Mouse (Mus musculus) lung, postnatal 25 days (tissue): ENCODE data around the gene Ppme1.

Experiments
- DNase-seq: peaks from one replicate; pipeline ENCODE4 v3.0.0; 2022; ENCODE audit warnings: low spot score

Ppme1 gene

DNA sequence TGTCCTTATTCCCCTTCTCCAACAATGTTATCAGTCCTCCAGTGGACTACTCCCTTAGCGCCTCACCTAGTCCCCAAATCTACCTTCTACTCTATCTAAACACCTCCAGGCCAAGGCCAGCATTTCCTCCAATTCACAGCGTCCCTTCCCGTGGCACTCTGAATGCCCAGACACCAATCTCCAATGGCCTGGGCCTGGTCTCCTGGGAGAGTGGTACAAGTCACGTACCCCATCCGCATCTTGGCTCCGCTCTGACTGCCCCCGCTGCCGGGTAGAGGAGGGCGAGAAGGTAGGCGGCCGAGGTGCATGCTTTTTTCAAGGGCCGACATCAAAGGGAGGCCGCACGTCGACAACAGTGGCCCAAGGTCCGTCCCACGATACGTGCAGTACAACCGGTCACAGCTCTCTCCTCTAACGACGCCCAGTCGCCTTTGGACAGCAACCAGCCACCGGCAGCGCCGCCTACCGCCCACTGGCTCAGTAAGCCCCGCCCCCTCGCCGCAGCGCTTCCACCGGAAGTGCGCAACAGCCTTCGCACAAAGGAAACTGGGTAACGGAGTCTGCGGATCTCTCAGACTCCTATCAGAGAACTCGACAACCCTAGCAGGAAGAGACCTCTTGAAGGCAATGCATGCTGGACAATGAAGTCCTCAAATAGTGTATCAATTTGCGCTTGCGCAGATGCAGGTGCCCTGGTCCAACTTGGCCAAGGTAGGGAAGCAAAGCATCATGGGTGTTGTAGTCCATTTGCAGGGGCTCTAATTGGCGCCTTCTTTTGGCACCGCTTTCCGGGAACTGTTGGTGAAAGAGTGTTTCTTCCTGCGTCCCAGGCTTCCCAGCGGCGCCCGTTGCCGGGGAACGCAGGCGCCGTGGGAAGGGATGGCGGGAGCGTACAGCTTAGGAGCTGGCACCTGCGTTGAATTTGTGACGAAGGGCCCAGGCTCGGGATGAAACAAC, at the start of gene Ppme1, which contains the start of gene C2cd3:
TSS of gene Ppme1 (minus strand) at position 813 of the 957 bp plus-strand sequence.
TSS of gene C2cd3 (plus strand) at position 739 of the 957 bp plus-strand sequence.
- peak; percentile 100 for DNase-seq

DNA sequence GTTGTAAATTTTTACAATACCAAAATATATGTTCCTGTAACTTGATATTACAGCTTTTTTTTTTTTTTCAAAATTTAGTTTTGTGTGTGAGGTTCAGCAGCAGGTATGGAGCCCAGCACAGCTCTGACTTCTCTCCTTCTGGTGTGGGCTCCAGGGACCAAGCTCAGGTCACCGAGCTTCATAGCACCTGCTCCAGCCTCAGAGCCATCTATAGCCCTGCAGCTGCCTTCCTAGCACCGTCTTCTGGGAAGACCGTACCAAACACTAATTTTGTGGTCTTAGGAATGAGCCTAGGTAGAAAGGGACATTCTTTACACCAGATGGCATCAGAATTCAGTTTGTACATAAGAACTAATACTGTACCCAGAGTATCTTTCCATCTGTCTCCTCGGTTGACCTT, 36.6 kb upstream of the Ppme1 start:
- DNase-seq, result no peak

DNA sequence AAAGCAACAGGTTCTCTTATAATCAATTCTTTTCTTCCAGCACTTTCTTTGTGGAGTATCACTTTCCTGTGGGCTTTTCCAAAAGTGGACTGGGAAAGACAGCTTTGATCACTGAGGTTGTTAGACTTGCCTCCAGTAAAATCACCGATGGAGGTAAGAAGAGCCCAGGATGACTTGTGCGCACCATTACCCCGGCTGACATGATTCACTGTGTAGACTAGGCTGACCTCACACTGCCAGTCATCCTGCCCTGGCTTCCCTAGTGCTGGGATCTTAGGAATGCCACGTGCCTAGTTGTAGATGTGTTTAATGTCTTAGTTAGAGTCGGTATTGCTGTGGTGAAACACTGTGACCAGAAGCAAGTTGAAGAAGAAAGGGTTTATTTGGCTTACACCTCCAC, 35.6 kb upstream of the Ppme1 start:
- no peak for DNase-seq

DNA sequence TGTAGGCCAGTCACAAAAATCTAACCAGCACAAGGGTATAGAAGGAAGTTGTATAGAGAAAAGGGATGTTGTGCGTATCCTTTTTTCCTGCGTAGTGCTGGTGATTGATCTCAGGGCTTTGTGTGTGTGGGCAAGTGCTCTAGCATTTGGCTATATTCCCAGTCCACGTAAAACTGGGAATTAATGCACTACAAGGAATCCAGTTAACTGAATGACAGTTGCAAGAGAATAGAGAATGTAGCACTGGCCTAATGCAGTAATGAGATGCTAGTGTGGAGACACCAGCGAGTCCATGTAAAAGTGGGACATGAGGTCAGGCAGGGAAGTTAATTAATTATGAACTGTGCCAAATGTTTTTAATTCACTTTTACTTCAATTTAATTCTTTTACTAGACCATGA, 30.6 kb upstream of the Ppme1 start:
- DNase-seq, result no peak

DNA sequence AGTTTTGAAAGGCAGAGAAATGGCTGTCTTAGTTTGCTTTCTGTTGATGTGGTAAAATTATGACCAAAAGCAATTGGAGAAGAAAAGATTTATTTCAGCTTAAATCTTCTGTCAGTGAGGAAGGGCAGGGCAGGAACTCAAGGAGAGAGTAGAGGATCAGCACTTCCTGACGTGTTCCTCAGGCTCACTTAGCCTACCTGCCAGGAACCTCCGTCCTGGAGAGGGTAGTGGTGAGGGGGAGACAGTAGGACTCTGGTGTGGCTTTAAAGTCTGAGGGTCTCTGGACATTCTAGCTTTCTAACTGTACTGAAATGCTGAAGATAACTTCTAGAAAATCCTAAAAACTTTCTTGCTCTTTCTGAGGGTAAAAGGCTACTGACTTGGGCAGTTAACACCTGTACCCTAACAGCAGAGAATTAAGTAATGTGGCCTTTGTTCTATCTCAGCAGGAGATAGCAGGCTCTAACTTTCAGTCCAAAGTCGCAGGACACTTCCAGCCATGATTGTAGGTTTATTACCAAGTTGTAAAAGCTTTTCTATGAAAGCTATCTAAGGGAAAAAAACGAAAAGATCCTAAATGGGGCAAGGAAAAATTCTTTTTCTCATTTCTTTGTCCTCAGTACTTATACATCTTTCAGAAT, 28.9 kb upstream of the Ppme1 start:
- no peak for DNase-seq

DNA sequence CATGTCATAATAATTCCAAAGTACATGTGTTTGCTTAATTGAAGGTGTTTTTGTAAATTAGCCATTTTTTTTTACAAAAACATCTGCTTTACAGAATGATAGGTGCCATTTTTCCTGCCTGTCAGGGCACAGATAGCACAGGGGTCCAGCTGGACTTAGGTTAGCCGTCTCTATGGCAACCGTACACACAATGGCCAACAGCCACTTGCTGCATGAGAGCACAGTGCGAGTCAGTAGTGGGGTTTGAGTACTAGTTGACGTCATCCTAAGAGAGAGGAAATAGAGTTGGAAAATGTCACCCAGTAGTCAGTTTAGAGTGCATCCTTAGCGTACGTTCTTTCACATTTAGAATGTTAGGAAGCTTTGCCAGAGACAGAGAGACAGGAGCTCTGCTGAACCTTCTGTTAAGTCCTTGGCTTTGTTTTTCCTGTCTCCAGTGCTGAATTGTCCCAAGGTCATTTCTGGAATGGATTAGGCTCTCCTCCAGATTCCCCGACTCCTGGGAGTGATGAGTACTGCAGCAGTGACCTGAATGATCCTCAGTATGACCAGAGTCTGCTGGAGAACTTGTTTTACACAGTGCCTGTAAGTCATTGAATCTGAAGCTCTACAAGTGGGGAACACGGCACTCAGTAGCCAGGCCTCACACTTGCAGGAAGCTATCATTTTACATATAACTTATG, 27.3 kb upstream of the Ppme1 start:
- DNase-seq, result peak; percentile 49

DNA sequence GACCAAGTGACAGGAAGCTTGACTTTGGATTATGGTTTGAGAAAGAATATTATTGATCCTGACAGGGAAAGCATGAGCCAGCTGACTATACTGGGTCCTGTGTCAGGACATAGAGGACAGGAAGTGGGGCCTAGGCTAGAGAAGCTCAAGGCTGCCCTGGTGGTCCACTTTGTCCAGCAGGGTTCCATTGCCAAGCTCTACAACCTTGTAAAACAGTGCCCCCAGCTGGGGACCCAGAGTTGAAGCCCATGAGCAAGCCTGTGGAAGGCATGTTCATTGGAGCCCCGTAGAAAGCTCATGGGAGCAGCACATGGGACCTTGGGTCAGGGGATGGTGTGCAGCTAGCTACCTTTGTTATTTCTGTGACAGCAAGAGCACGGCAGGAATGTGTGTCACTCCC, 20.2 kb upstream of the Ppme1 start:
- DNase-seq, result no peak

DNA sequence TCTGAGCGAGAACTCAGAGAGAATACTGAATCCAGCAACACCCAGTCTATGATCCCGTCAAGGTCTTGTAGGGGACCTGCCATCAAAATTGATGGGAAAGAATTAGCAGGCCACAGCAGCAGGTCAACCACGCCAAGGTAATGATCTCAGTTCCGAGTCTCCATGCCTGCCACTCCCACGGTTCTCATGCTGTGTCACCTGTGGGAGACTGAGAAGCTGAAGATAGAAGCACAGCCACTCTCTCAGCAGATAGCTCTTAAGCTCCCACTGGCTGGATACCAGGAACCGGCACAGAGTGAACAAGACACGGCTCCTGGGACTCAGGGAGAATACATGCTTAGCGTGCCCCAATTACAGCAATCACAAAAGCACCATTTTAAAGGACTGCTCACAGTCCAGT, 18.1 kb upstream of the Ppme1 start:
- no peak for DNase-seq

DNA sequence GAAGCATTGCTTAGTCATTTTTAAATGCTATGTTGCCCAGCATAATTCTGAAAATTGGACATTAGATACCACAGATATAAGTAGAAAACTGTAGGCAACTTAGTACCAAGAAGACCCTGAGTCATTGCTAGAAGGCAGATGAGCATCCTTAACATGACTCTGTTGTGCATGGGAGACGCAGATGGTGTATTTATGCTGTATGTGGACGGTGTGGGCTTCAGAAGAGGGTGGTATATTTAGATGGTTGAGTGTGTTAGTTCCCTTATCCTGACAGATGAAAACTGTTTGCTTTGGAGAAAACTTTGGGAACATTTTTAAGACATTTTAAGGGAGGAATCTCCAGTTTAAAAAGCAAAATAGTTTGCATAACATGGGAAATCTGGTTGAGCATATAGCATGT, 16.1 kb upstream of the Ppme1 start:
- no peak for DNase-seq

DNA sequence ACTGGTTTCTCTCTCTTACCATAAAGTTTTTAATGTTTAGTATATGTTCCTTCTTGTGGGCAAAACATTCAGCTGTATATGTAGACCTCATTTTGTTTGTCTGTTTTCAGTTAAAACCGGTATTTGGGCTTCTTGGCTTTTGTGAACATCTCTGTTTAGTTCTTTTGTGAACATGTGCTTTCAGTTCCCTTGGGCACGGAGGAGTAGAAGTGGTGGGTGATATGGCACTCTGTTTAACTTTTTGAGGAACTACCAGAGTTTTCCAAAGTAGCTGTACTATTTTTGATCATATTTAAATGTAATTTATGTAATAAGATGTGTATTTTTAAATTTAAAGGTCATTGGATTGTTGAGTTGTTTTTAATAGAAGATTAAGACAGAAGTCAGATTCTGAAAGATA, 11.1 kb upstream of the Ppme1 start:
- DNase-seq, result no peak

DNA sequence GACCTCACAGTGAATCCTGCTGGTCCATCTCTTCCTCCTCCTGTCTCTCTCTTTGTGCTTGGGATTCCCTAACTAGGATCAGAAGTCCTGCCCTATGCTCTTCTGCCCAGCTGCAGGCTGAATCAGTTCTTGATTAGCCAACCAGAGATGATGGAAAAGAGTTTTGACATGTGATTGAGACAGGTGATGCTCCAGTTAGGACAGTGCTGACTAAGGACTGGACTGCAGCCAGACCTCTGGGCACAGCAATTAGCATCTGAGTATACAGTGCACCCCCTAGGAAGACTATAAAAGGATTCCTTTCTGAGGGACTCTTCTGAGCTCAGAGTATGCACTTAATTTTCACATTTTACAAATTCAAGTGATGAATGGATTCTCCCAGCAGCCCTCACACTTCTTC, 9.1 kb upstream of the Ppme1 start:
- no peak for DNase-seq

DNA sequence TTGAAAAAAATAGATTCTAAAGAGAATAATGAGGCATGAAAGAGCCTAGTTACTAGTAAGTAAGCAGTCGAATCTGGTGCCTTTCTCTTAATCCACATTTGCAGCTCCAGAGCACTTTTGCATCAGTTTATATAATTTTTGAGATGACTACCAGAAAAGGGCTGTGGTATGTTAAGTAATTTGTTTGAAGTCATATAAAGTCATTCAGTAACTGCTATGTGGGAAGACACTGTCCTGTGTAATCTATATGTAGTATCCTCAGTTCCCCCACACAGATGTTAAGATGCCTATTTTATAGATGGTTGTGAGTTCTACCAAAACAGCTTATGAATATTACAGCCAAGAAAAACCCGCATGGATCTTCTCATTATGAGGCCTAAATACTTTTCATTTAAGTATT, 6.2 kb upstream of the Ppme1 start:
- no peak for DNase-seq

DNA sequence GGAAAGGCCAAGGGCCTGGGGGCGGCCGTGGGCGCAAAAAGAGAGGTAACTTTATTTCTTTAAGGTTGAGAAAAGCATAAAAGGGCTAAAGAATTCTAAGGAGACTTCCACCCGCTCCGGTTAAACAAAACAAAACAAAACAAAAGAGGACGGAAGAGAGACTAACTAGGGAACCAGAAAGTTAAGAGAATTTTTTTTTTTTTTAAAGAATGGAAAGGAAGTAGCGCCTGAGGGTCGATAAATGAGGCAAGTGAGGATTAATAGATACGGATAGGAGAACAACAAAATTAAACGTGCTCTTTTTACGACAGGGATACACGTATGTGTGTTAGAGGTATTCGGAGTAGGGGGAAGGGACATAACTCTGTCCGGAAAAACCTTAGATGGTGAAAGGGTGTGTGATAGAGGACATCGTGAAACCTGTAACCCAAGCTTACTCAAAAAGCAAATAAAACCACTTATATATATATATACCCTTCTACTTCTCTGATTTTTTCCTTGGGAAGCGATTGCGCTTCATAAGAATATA, 409 bp upstream of the Ppme1 start:
- DNase-seq, result peak; percentile 1

DNA sequence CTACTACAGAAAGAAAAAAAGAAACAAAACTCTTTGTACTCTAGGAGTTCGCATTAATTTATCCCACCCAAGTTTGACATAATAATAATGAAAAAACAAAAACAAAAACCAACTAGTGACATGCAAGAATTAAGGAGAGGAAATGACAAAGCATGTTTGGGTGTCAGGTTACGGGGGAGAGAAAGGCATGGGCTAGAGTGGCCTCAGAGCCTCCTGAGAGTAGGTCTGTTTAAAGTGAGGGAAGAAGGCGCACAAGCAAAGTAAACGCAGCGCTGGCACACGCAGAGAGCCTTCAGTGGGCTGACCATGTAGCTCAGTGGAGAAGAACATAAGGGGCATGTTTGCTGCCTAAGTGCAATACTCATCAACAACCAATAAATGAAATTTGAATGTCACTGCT, 7.2 kb downstream of the Ppme1 start:
- no peak for DNase-seq

DNA sequence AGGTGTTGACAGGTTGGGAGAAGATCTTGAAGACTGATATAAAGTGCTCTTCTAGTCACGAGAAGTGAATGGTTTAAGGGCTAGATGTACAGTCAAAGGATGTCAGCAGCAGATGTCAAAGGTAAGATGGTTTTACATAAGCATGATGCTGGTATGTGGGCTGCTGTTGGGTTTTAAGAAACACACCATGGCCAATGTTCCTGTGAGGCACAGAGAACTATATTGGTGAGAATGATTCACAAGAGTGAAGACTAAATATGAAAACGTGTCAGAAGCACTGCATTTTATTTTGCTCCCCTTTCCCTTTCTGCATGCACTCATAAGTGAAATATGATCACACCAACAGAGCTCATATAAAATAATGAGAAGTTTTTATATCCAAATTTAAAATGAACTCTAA, 8.9 kb downstream of the Ppme1 start:
- no peak for DNase-seq

DNA sequence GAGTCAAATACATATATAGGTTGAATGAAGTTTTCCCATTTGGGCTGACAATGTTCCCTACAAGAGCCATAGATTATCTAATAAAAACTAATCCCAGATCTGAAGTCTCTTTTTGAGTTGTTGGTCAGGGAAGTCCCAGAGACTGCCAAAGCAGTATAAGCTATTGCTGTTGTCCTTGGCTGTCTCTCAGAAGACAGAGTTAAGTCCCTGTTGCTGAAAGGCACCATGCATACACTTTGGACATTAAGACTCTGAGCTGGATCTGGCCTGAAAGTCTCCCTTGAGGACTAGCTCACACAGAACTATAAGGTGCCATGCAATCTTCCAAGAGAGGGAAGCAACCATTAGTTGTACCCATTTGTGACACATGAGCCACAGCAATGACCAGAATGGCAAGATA, 14.3 kb downstream of the Ppme1 start:
- no peak for DNase-seq

DNA sequence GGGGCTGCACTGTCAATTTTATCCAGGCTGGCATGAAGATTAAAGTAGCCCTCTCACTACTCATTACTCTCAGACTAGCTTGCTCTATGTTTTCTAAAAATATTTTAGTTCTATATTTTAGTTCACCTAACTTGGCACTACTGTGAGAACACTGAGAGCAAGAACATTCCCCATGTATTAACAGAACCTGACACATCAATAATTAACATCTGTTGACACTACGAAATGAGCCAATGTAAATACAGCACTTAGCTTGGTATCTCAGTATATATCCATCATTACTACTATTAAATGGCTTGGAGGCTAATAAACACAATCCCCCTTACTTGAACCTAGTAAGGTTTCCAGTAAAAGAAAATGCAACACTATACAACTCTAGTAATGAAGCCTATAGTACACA, 15.3 kb downstream of the Ppme1 start:
- DNase-seq, result no peak

DNA sequence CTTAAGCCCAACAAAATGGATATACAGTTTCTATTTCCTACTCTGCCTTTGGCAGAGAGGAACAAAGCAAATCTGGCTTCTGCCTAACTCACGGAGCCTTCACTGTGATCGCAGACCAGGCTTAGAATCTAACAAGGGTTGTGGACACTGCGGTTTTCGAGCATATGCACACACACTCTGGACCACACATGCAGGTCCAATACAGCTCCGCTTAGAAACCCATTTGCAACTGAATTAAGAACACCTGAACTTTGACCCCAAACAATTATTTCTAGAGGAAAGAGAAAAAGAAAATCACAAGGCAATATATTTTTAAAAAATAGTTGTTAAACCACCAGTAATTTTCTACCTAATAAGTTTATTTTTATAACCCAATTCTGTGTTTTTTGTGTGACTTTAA, 15.8 kb downstream of the Ppme1 start:
- no peak for DNase-seq

DNA sequence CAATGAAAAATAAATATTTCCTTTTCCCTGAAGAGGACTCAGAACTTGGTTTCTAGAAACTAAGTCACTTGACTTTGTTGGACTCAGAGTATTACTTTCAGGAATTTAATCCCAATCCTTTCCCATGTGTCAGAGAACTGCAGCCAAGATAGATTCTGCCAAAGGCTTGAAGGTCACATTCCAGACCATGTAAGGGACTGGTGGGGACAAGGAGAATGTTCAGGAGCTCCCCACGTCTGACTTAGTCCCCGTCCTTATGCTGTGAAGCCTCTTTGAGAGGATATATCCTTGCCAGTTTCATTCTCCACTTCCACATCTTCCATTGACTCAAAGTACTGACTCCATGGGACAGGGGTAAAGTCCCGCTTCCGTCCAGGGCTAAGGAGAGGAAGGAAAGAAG, 17.1 kb downstream of the Ppme1 start:
- peak; percentile 3 for DNase-seq

DNA sequence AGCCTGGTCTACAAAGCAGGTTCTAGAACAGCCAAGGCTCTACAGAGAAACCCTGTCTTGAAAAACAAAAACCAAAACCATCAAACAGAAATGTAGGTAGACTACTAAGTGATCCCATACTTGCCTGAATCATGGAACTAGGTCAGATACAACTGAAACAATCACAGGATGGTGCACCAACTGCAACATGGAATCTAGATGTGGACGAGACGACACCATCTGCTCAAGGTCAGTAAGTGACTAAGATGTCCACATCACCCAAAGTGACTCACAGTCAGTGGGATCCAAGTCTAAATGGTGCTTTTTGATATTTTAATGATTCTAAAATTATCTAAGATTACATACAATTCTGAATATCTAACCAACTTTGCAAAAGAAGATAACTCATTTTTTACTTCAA, 36.2 kb downstream of the Ppme1 start:
- no peak for DNase-seq

DNA sequence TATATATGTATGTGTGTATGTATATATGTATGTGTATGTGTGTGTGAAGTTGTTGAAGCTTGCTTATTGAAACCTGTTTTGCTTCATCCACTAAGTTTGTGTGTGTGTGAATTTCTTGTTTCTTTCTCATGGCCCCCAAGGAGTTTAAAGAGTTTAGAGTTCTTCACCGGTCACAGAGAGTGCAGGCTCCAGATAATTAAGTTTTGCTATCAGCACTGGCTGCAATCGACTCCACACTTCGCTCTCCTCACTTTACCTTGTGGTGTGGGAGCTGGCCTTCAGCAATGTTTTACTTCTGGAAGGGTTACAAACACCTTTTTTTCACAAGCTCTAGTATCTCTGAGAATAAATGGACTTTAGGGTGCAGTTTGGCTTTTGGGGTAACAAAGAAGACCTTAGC, 40.8 kb downstream of the Ppme1 start:
- no peak for DNase-seq

DNA sequence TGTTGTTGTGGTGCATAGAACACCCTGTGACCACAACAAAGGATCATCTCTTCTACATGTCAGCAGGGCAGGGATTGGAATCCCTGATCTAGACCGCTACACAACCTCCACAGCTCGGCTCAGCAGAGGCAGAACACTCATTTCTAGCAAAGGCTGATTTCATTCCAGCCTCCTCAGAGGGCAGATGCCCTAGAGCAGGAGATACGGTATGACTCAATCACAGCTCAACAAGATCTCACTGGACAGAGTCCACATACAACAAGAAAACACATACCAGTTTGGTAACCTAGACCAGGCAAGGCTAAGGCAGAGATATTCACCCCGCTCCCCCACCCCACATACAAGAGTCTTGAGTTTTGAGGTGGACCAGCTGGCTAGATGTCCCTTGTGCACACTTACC, 43.5 kb downstream of the Ppme1 start:
- no peak for DNase-seq

DNA sequence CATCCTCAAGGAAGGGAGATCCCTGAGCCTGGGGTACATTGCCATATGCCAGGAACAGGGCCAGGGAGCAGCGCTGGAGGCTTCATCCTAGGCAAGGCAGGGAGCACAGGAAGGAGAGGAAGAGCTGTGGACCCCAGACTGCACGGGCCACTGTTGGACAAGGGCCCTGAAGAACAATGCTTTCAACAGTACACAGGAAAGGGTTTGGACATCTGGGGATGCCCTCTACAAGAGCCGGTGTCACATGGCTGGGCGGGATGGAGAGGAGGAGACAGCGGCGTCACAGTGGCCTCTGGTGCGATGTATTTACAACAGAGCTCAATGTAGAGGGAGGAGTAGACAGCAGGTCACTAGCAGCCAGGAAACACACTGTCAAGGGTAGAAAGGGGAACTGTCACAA, 44.6 kb downstream of the Ppme1 start:
- peak; percentile 72 for DNase-seq
